Mouse (Mus musculus) intestine, postnatal 0 days (tissue): ENCODE data around the gene Ccdc154. TPM values are rescaled to one million over a fixed set of nuclear protein-coding genes. Genes with fewer than 3 reads are reported as not detected.
A peak's percentile ranks its signal among the peaks of the same experiment; 100 is the strongest.
"Not testable (repeated sequence)": the region's sequence is repeated elsewhere in the genome, so short reads cannot be mapped to it uniquely, and the experiment has no call there.

Experiments
- ATAC-seq: fragments of 200-750 bp; cut with Nextera tagmentation; 2 replicates; pipeline ENCODE4 v1.8.0; 2017; ENCODE audit warnings: mild to moderate bottlenecking, moderate TSS enrichment, moderate library complexity
- H3K27ac ChIP-seq: fragments of 300-500 bp; sonication (generic); 2 replicates; pipeline ENCODE4 v1.5.1; 2014; ENCODE audit warnings: mild to moderate bottlenecking, low read depth, low read length, moderate library complexity
- H3K27me3 ChIP-seq: fragments of 300-500 bp; sonication (generic); replicated peaks from 2 replicates; pipeline ENCODE4 v1.6.1; 2014; ENCODE audit warnings: low read length, mixed read lengths; ENCODE audit not compliant: control insufficient read depth, insufficient read depth
- H3K36me3 ChIP-seq: fragments of 300-500 bp; sonication (generic); 2 replicates; pipeline ENCODE4 v1.6.1; 2014; ENCODE audit warnings: mild to moderate bottlenecking, moderate library complexity; ENCODE audit not compliant: control insufficient read depth, insufficient read depth
- H3K4me1 ChIP-seq: fragments of 300-500 bp; sonication (generic); replicated peaks from 2 replicates; pipeline ENCODE4 v1.6.1; 2014; ENCODE audit warnings: antibody characterized with exemption, low read length, mixed read lengths; ENCODE audit not compliant: control insufficient read depth, insufficient read depth
- H3K4me2 ChIP-seq: fragments of 300-500 bp; sonication (generic); replicated peaks from 2 replicates; pipeline ENCODE4 v1.6.1; 2014; ENCODE audit warnings: low read depth, mild to moderate bottlenecking, moderate library complexity
- H3K4me3 ChIP-seq: fragments of 300-500 bp; sonication (generic); 2 replicates; pipeline ENCODE4 v1.5.1; 2014; ENCODE audit warnings: low read depth, low read length
- H3K9ac ChIP-seq: fragments of 300-500 bp; sonication (generic); 2 replicates; pipeline ENCODE4 v1.6.1; 2014; ENCODE audit warnings: mild to moderate bottlenecking, low read depth, low read length
- H3K9me3 ChIP-seq: fragments of 300-500 bp; sonication (generic); 2 replicates; pipeline ENCODE4 v1.6.1; 2016; ENCODE audit warnings: mixed run types; ENCODE audit not compliant: control insufficient read depth
- CTCF ChIP-seq: sonication (generic); IDR thresholded peaks from 2 replicates; pipeline ENCODE4 v1.5.1; 2016; ENCODE audit warnings: low read depth, mild to moderate bottlenecking, control low read depth, antibody characterized with exemption, moderate library complexity
- WGBS: fragments of 180-500 bp; shearing (Covaris S2); extraction: QIAGEN DNeasy Blood & Tissue Kit; methylation state at CpG from one replicate; pipeline ENCODE4 v1.1.7; 2014; 5-methylcytosine and 5-hydroxymethylcytosine counted together
- polyA plus RNA-seq: library from polyadenylated mRNA; unstranded; fragments of >200 nt; fragmentation: Nextera tagmentation; extraction: Ambion mirVana; gene quantifications from 2 replicates; pipeline ENCODE4 v1.2.1, GENCODE M21; 2015

The Ccdc154 gene
- not detected in 2 replicates for polyA plus RNA-seq

- no peaks in the 10 kb centered on the region for H3K27me3 ChIP-seq
- 82% methylated on average over 1 of the region's 1 CpGs for WGBS
- H3K4me2 ChIP-seq = no peak within 1 kb of the TSS
- H3K36me3 ChIP-seq = peaks cover 44% of the 10 kb centered on the region
- no peak within 1 kb of the TSS for H3K9ac ChIP-seq
- no peak for TF ChIP-seq CTCF
- no peak within 1 kb of the TSS for H3K4me3 ChIP-seq
- no peak for ATAC-seq
- H3K27ac ChIP-seq = no peak within 1 kb of the TSS
- H3K9me3 ChIP-seq = no peaks in the 10 kb centered on the region
- no peaks in the 10 kb centered on the region for H3K4me1 ChIP-seq
Observed at GRCm38 (mm10) chr17:25162161-25162560, at the start of gene Ccdc154. Ccdc154 (plus strand) TSS chr17:25162461.

- Histone ChIP-seq H3K4me2 (peak overlapping the region; percentile 91), H3K27ac (peak overlapping the region; percentile 89; the same call in 1 of the 2 replicates), H3K27me3 (no peaks in the 10 kb centered on the region), H3K4me1 (no peaks in the 10 kb centered on the region; the same call in 1 of the 2 replicates), H3K4me3 (peak overlapping the region; percentile 49), H3K36me3 (peaks cover 9% of the 10 kb centered on the region; the same call in 1 of the 2 replicates), H3K9ac (peak overlapping the region; percentile 57), H3K9me3 (no peaks in the 10 kb centered on the region)
- TF ChIP-seq CTCF = no peak
- WGBS = 8% methylated on average over 23 of the region's 23 CpGs
- peak; percentile 48 for ATAC-seq
Observed at GRCm38 (mm10) chr17:25114908-25115645, 47.2 kb upstream of the Ccdc154 start.

GRCm38 (mm10) chr17:25115664-25116432, 46.4 kb upstream of the Ccdc154 start, which contains the start of gene Telo2:
Telo2 (minus strand) TSS chr17:25115967.
- WGBS = 5% methylated on average over 38 of the region's 40 CpGs
- ATAC-seq = peak; percentile 87
- Histone ChIP-seq H3K27ac (peak within 1 kb of the TSS; percentile 89), H3K4me1 (no peaks in the 10 kb centered on the region; the same call in 1 of the 2 replicates), H3K4me3 (peak within 1 kb of the TSS; percentile 49), H3K27me3 (no peaks in the 10 kb centered on the region), H3K4me2 (peak within 1 kb of the TSS; percentile 91), H3K9me3 (no peaks in the 10 kb centered on the region), H3K9ac (peak within 1 kb of the TSS; percentile 57), H3K36me3 (peaks cover 2% of the 10 kb centered on the region; the same call in 1 of the 2 replicates)
- TF ChIP-seq CTCF = no peak

GRCm38 (mm10) chr17:25117263-25117662, 45.0 kb upstream of the Ccdc154 start:
- no peak overlapping the region for H3K4me2 ChIP-seq
- H3K9ac ChIP-seq = no peak overlapping the region
- H3K27me3 ChIP-seq = no peaks in the 10 kb centered on the region
- no peak overlapping the region for H3K27ac ChIP-seq
- ATAC-seq = no peak
- 37% methylated on average over 4 of the region's 4 CpGs for WGBS
- H3K36me3 ChIP-seq = no peaks in the 10 kb centered on the region
- TF ChIP-seq CTCF = peak; percentile 54
- H3K4me1 ChIP-seq = no peaks in the 10 kb centered on the region; the same call in 1 of the 2 replicates
- no peaks in the 10 kb centered on the region for H3K9me3 ChIP-seq
- H3K4me3 ChIP-seq = no peak overlapping the region

- Histone ChIP-seq H3K9me3 (no peaks in the 10 kb centered on the region), H3K4me2 (no peak within 1 kb of the TSS), H3K4me1 (no peaks in the 10 kb centered on the region; the same call in 1 of the 2 replicates), H3K27me3 (no peaks in the 10 kb centered on the region), H3K36me3 (no peaks in the 10 kb centered on the region), H3K4me3 (no peak within 1 kb of the TSS), H3K27ac (no peak within 1 kb of the TSS), H3K9ac (no peak within 1 kb of the TSS)
- TF ChIP-seq CTCF = no peak
- WGBS = 37% methylated on average over 3 of the region's 3 CpGs
- no peak for ATAC-seq
Observed at GRCm38 (mm10) chr17:25120406-25120805, 41.9 kb upstream of the Ccdc154 start, which contains the start of gene Ptx4. Ptx4 (plus strand) TSS chr17:25120760.

- peak; percentile 61 for TF ChIP-seq CTCF
- Histone ChIP-seq H3K27ac (no peak overlapping the region), H3K36me3 (no peaks in the 10 kb centered on the region), H3K4me3 (no peak overlapping the region), H3K9ac (no peak overlapping the region), H3K9me3 (no peaks in the 10 kb centered on the region), H3K4me2 (no peak overlapping the region), H3K4me1 (no peaks in the 10 kb centered on the region), H3K27me3 (no peaks in the 10 kb centered on the region)
- 25% methylated on average over 7 of the region's 7 CpGs for WGBS
- no peak for ATAC-seq
Observed at GRCm38 (mm10) chr17:25123979-25124378, 38.3 kb upstream of the Ccdc154 start.

GRCm38 (mm10) chr17:25125442-25126060, 36.7 kb upstream of the Ccdc154 start:
- H3K4me1 ChIP-seq, H3K27me3 ChIP-seq, H3K36me3 ChIP-seq, H3K9ac ChIP-seq, H3K4me3 ChIP-seq, H3K9me3 ChIP-seq, H3K4me2 ChIP-seq, ATAC-seq, H3K27ac ChIP-seq: not testable (repeated sequence)
- WGBS = 73% methylated on average over 3 of the region's 3 CpGs
